Mouse (Mus musculus) small intestine, adult 2 months (tissue): ENCODE measurements around the gene Tmcc3.

Source experiments
- CTCF ChIP-seq: fragments of 200-500 bp; IDR thresholded peaks from 2 replicates; pipeline ENCODE4 v1.5.1; 2012; ENCODE audit warnings: low read depth, mild to moderate bottlenecking, control low read depth, inconsistent platforms, low read length, moderate library complexity, mixed read lengths; ENCODE audit not compliant: insufficient replicate concordance, insufficient read length; ENCODE audit errors: extremely low read depth
- POLR2A ChIP-seq: fragments of 200-500 bp; IDR thresholded peaks from 2 replicates; pipeline ENCODE4 v1.6.1; 2012; ENCODE audit warnings: low read depth, mild to moderate bottlenecking, control low read depth, inconsistent platforms, low read length, moderate library complexity

DNA sequence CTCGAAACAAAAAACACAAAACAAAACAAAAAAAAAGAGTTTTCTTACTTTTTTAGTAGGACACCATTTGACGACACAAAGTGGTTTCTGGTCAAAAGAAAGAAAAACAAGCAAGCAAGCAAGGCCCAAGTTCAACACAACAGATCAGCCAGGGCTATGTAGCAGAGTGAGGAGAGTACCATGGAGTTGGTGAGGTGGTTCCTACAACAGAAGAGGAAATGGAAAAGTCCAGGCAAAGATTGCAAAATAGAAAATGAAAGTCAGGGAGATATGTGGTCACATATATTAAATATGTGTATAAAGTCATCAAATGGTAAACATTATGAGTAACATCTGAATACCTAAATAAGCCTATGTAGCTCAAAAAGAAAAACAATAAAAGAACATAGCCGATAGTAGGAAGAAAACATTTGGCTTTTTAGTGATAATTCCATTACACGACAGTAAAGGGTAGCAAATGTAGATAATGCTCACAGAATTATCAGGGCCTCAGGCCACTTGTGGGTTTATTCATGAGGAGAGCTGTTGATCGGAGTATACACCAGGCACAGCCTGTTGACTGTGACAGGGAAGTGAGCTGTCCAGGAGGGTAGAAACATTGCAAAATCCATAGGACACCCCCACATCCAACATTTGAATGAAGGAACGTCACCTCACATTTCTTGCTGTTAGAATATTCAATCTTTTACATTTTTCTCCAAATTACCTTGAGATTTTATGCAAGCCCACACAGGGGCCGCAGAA lies 33.9 kb downstream of the Tmcc3 start:
- TF ChIP-seq POLR2A, result no peak
- no peak for TF ChIP-seq CTCF
